ENCODE assay signal across 8 mouse cellular contexts in genomic region chr1:133182706-133183095, GRCm38 (mm10). TPM values are rescaled to one million over a fixed set of nuclear protein-coding genes. Genes with fewer than 3 reads are reported as not detected.
A peak's percentile ranks its signal among the peaks of the same experiment; 100 is the strongest.
DNase-seq lines count a peak whose midpoint lies in the region; ATAC-seq and TF ChIP-seq lines count a peak whose summit lies in the region.

No protein-coding gene starts in this region.

- H3K4me3 ChIP-seq in kidney, adult 2 months (ENCODE audit: insufficient read depth, low read depth, low read length) = peak overlapping the region; percentile 42
- H3K4me3 ChIP-seq in brown adipose tissue, adult 24 weeks (ENCODE audit: insufficient read depth, low read depth, low read length) = peak overlapping the region; percentile 27; the same call in 1 of the 2 replicates
- H3K4me3 ChIP-seq in hindbrain, embryonic 12.5 days = peak overlapping the region; percentile 58
- peak overlapping the region; percentile 70 for H3K4me3 ChIP-seq in midbrain, embryonic 12.5 days

- peak overlapping the region; percentile 75 for H3K9ac ChIP-seq in hindbrain, embryonic 12.5 days
- H3K9ac ChIP-seq in midbrain, embryonic 12.5 days (replicated peaks) = peak overlapping the region; percentile 87

- TF ChIP-seq POLR2A in kidney, adult 2 months (IDR thresholded peaks at IDR 0.05; ENCODE audit: low read depth, low read length) = no peak

- ATAC-seq in hindbrain, embryonic 12.5 days (ENCODE audit: low FRiP score) = peak; percentile 73
- ATAC-seq in midbrain, embryonic 12.5 days (ENCODE audit: low FRiP score, low read depth) = peak; percentile 45

- H3K4me2 ChIP-seq in hindbrain, embryonic 12.5 days (replicated peaks) = peak overlapping the region; percentile 75
- H3K4me2 ChIP-seq in midbrain, embryonic 12.5 days (replicated peaks) = peak overlapping the region; percentile 75

- WGBS in kidney, adult 2 months = 19% methylated on average over 16 of the region's 16 CpGs
- WGBS in hindbrain, embryonic 12.5 days = under 1% methylated on average over 16 of the region's 16 CpGs
- 1% methylated on average over 16 of the region's 16 CpGs for WGBS in midbrain, embryonic 12.5 days

- no peaks in the 10 kb centered on the region for H3K27me3 ChIP-seq in kidney, adult 2 months (replicated peaks; ENCODE audit: control insufficient read depth, insufficient read depth, low read length)
- peaks cover 6% of the 10 kb centered on the region for H3K27me3 ChIP-seq in hindbrain, embryonic 12.5 days
- peaks cover 14% of the 10 kb centered on the region; the same call in 1 of the 2 replicates for H3K27me3 ChIP-seq in midbrain, embryonic 12.5 days

- no peaks in the 10 kb centered on the region for H3K36me3 ChIP-seq in kidney, adult 2 months (ENCODE audit: control insufficient read depth, insufficient read depth, low read length)
- H3K36me3 ChIP-seq in hindbrain, embryonic 12.5 days = no peaks in the 10 kb centered on the region
- H3K36me3 ChIP-seq in midbrain, embryonic 12.5 days = no peaks in the 10 kb centered on the region

- intact Hi-C loops in left cerebral cortex, postnatal 4 days (cut with DNase I) = loop anchor here (10.0 kb wide), 1 partner anchor 82 kb away; no protein-coding TSS in a partner anchor

- no peaks in the 10 kb centered on the region for H3K4me1 ChIP-seq in kidney, adult 2 months (ENCODE audit: control insufficient read depth, insufficient read depth, low read length)
- H3K4me1 ChIP-seq in brown adipose tissue, adult 24 weeks (ENCODE audit: control insufficient read depth, insufficient read depth, insufficient read length, low read length) = no peaks in the 10 kb centered on the region
- peaks cover 50% of the 10 kb centered on the region for H3K4me1 ChIP-seq in hindbrain, embryonic 12.5 days
- peaks cover 47% of the 10 kb centered on the region for H3K4me1 ChIP-seq in midbrain, embryonic 12.5 days

- no peak overlapping the region for H3K27ac ChIP-seq in kidney, adult 2 months (ENCODE audit: insufficient read depth, low read depth, low read length)
- H3K27ac ChIP-seq in brown adipose tissue, adult 24 weeks (replicated peaks; ENCODE audit: low read depth, low read length) = no peak overlapping the region
- H3K27ac ChIP-seq in hindbrain, embryonic 12.5 days = peak overlapping the region; percentile 97
- H3K27ac ChIP-seq in midbrain, embryonic 12.5 days (replicated peaks) = peak overlapping the region; percentile 99

- TF ChIP-seq CTCF in kidney, adult 2 months (conservative IDR thresholded peaks at IDR 0.05; ENCODE audit: insufficient read depth, insufficient read length, low read depth, low read length) = no peak

- no peaks in the 10 kb centered on the region for H3K9me3 ChIP-seq in hindbrain, embryonic 12.5 days (replicated peaks)
- H3K9me3 ChIP-seq in midbrain, embryonic 12.5 days = no peaks in the 10 kb centered on the region

- no peak for DNase-seq in kidney, adult 2 months
- DNase-seq in kidney, adult 8-10 months = no peak
- no peak for DNase-seq in thymus, postnatal 10 days (ENCODE audit: low spot score in 2 of 2)
- no peak for DNase-seq in left cerebral cortex, postnatal 4 days
- no peak for DNase-seq in urinary bladder, postnatal 36 days (ENCODE audit: low spot score in 2 of 2)

RNA-seq across cellular contexts. Expression of gene Plekha6, which starts 18.7 kb away (rescaled TPM):
- polyA plus RNA-seq in kidney, adult 2 months (2012; rRNA removed) = 91.4 and 98.1 TPM in 2 replicates
- polyA plus RNA-seq in brown adipose tissue, adult 24 weeks (2012; ENCODE audit: insufficient read depth, insufficient read length, missing spikeins) = 2.2 and 4.2 TPM in 2 replicates
- 25.8 and 29.1 TPM in 2 replicates for polyA plus RNA-seq in hindbrain, embryonic 12.5 days (2016; fragmentation: Nextera tagmentation; extraction: Ambion mirVana)
- polyA plus RNA-seq in midbrain, embryonic 12.5 days (2016; fragmentation: Nextera tagmentation; extraction: Ambion mirVana) = 27.7 and 36.1 TPM in 2 replicates
- 10 to 100 TPM; 61.7 to 63.2 TPM for total RNA-seq in left cerebral cortex, postnatal 4 days (2021)

RNA-seq across cellular contexts. Expression of gene Ppp1r15b, which starts 51.8 kb away (rescaled TPM):
- polyA plus RNA-seq in kidney, adult 2 months (2012; rRNA removed) = 22.2 and 23.9 TPM in 2 replicates
- polyA plus RNA-seq in brown adipose tissue, adult 24 weeks (2012; ENCODE audit: insufficient read depth, insufficient read length, missing spikeins) = 61.9 and 64.2 TPM in 2 replicates
- polyA plus RNA-seq in hindbrain, embryonic 12.5 days (2016; fragmentation: Nextera tagmentation; extraction: Ambion mirVana) = 49.1 and 53.4 TPM in 2 replicates
- polyA plus RNA-seq in midbrain, embryonic 12.5 days (2016; fragmentation: Nextera tagmentation; extraction: Ambion mirVana) = 52.7 and 57.9 TPM in 2 replicates
- total RNA-seq in left cerebral cortex, postnatal 4 days (2021) = 10 to 100 TPM; 44.0 to 45.4 TPM

Comparison
In these comparisons a context has a peak if more than half of its experiments do, and no peak if none do; other contexts are left out.
1. H3K27ac ChIP-seq: peak in hindbrain, embryonic 12.5 days (single experiment) and midbrain, embryonic 12.5 days (single experiment); none in kidney, adult 2 months (single experiment) and brown adipose tissue, adult 24 weeks (single experiment).
2. Peak in every context shown above with its lines, with median percentiles within 50 percentile points of each other: H3K4me3 ChIP-seq.